Mouse (Mus musculus): Measurements from ENCODE around the gene Mybphl. TPM values are rescaled to one million over a fixed set of nuclear protein-coding genes. Genes with fewer than 3 reads are reported as not detected.

Gene Mybphl
- total RNA-seq, 1 experiment, result not detected

DNA sequence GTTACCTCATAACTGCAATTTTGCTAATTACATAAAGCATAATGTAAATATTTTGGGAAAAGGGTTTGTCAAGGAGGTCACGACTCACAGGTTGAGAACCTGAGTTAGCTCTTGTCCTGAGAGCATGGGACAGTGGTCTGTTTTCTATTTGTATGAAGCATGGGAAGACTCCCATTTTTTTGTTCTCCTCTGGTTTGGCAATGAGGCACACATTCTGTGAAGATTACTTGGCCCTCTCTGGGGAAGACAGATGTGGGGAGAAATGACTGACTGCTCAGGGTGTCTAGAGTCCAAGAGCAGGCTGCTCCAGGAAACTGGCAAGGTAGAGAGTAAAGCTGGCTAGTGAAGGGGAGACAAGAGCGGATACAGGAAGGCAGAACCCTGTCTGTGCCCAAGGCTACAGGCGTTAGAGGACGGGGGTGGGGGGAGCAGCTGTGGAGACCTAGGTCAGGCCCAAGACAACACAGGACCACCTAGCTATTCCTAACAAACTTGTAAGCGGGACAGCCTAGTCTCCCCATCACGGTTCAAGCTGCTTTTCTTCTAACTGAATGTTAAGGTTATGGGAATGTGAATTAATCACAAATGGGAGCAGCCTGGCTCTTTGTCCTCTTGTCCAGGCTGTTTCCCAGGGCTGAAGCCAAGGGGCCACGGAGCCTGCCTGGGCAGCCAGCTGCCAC, 60.4 kb downstream of the Mybphl start:
- in situ Hi-C loops (cut with MboI; ENCODE audit: low sequenced_read_pairs in 2 of 2, unreplicated experiment in 2 of 2), result no loop called here
- H3K36me3 ChIP-seq (ENCODE audit: control insufficient read depth, insufficient read depth, low read length, poor library complexity, severe bottlenecking), result peaks cover 44% of the 10 kb centered on the region
- no peaks in the 10 kb centered on the region for H3K9me3 ChIP-seq (ENCODE audit: control insufficient read depth, insufficient read depth, low read depth, low read length)
- no peak overlapping the region for H3K4me3 ChIP-seq (ENCODE audit: insufficient read depth in 1 of 2, low read depth in 1 of 2, low read length in 2 of 2, poor library complexity in 1 of 2, severe bottlenecking in 1 of 2)
- TF ChIP-seq ZNF384 (IDR thresholded peaks at IDR 0.05; ENCODE audit: low read depth, low read length) (no peak), HCFC1 (IDR thresholded peaks at IDR 0.05; ENCODE audit: borderline replicate concordance, insufficient read depth, low read length) (no peak), MAFK (IDR thresholded peaks at IDR 0.05; ENCODE audit: insufficient read depth, low read depth, low read length) (no peak), CHD2 (IDR thresholded peaks at IDR 0.05; ENCODE audit: low read depth, low read length) (no peak), ZC3H11A (IDR thresholded peaks at IDR 0.05; ENCODE audit: borderline replicate concordance, low read depth, low read length) (no peak)
- H3K4me1 ChIP-seq (ENCODE audit: control insufficient read depth in 2 of 2, insufficient read depth in 2 of 2, low read length in 2 of 2, poor library complexity in 1 of 2), result peaks cover 2 to 16% of the 10 kb centered on the region in 2 experiments; a peak in 3 of 4 replicates
- DNase-seq (ENCODE audit: low read depth, low spot score), result no peak
- no peak overlapping the region for H3K27ac ChIP-seq (ENCODE audit: insufficient read depth, low read depth, low read length, poor library complexity, severe bottlenecking)
- H3K9ac ChIP-seq (ENCODE audit: insufficient read depth, low read depth, low read length, poor library complexity, severe bottlenecking), result no peak overlapping the region

DNA sequence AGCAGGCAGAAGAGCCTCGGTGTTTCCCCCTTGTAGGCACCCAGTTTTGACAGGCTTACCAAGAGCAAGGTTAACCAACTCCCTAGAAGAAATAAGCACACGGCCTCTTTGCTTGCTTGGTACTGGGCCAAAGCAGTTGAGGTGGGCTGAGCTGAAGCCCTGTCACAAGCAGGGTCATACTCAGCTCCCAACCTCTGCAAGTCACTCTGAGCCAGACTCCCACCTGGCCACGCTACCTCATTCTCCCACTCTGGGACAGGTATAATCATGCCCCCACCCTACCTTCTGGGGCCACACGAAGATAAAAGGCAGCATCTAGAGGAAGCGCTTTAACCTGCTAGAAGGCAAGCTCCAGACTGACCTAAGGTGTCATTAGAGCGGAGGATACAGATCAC, 60.9 kb downstream of the Mybphl start:
- Histone ChIP-seq H3K27ac (ENCODE audit: insufficient read depth, low read depth, low read length, poor library complexity, severe bottlenecking) (no peak overlapping the region), H3K36me3 (ENCODE audit: control insufficient read depth, insufficient read depth, low read length, poor library complexity, severe bottlenecking) (peaks cover 47% of the 10 kb centered on the region), H3K4me3 (ENCODE audit: insufficient read depth in 1 of 2, low read depth in 1 of 2, low read length in 2 of 2, poor library complexity in 1 of 2, severe bottlenecking in 1 of 2) (no peak overlapping the region), H3K9ac (ENCODE audit: insufficient read depth, low read depth, low read length, poor library complexity, severe bottlenecking) (no peak overlapping the region), H3K4me1 (ENCODE audit: control insufficient read depth in 2 of 2, insufficient read depth in 2 of 2, low read length in 2 of 2, poor library complexity in 1 of 2) (peaks cover 2 to 16% of the 10 kb centered on the region in 2 experiments; a peak in 3 of 4 replicates), H3K9me3 (ENCODE audit: control insufficient read depth, insufficient read depth, low read depth, low read length) (no peaks in the 10 kb centered on the region)
- DNase-seq (ENCODE audit: low read depth, low spot score), result no peak
- in situ Hi-C loops (cut with MboI; ENCODE audit: low sequenced_read_pairs in 2 of 2, unreplicated experiment in 2 of 2), result no loop called here
- TF ChIP-seq ZNF384 (IDR thresholded peaks at IDR 0.05; ENCODE audit: low read depth, low read length), result no peak
- TF ChIP-seq HCFC1 (IDR thresholded peaks at IDR 0.05; ENCODE audit: borderline replicate concordance, insufficient read depth, low read length), result no peak
- TF ChIP-seq ZC3H11A (IDR thresholded peaks at IDR 0.05; ENCODE audit: borderline replicate concordance, low read depth, low read length), result no peak
- no peak for TF ChIP-seq MAFK (IDR thresholded peaks at IDR 0.05; ENCODE audit: insufficient read depth, low read depth, low read length)
- TF ChIP-seq CHD2 (IDR thresholded peaks at IDR 0.05; ENCODE audit: low read depth, low read length), result no peak

Other genes with a start within 250 kb of the Mybphl start
- 55.4 and 84.3 TPM in 2 replicates for gene Gnai3, start 218.8 kb upstream of the Mybphl start, total RNA-seq (2012; rRNA removed)
- 0.09 and 0.16 TPM in 2 replicates for gene Gpr61, start 210.0 kb upstream of the Mybphl start, total RNA-seq (2012; rRNA removed)
- gene Amigo1, start 178.6 kb upstream of the Mybphl start, total RNA-seq (2012; rRNA removed), result 2.1 and 5.5 TPM in 2 replicates
- gene Cyb561d1, start 163.7 kb upstream of the Mybphl start, total RNA-seq (2012; rRNA removed), result 2.2 and 3.9 TPM in 2 replicates
- 9.1 and 9.5 TPM in 2 replicates for gene Atxn7l2, start 154.0 kb upstream of the Mybphl start, total RNA-seq (2012; rRNA removed)
- gene Sypl2, start 138.3 kb upstream of the Mybphl start, total RNA-seq (2012; rRNA removed), result 0.62 and 1.6 TPM in 2 replicates
- gene Psma5, start 108.0 kb upstream of the Mybphl start, total RNA-seq (2012; rRNA removed), result 172 and 248 TPM in 2 replicates
- 21.2 and 30.5 TPM in 2 replicates for gene Sort1, start 80.8 kb upstream of the Mybphl start, total RNA-seq (2012; rRNA removed)
- 172 and 284 TPM in 2 replicates for gene Psrc1, start 18.9 kb downstream of the Mybphl start, total RNA-seq (2012; rRNA removed)
- gene Celsr2, start 50.6 kb downstream of the Mybphl start, total RNA-seq (2012; rRNA removed), result 7.9 and 15.6 TPM in 2 replicates
- gene Sars, start 80.3 kb downstream of the Mybphl start, total RNA-seq (2012; rRNA removed), result 204 and 236 TPM in 2 replicates
- 0.63 TPM in 1 of 2 replicates, not detected in the other for gene 1700013F07Rik, start 169.2 kb downstream of the Mybphl start, total RNA-seq (2012; rRNA removed)
- gene 5330417C22Rik, start 171.6 kb downstream of the Mybphl start, total RNA-seq (2012; rRNA removed), result 0.27 and 0.37 TPM in 2 replicates
- gene Tmem167b, start 197.6 kb downstream of the Mybphl start, total RNA-seq (2012; rRNA removed), result 21.1 and 21.8 TPM in 2 replicates
- gene Taf13, start 206.8 kb downstream of the Mybphl start, total RNA-seq (2012; rRNA removed), result 12.5 and 17.3 TPM in 2 replicates
- gene Wdr47, start 226.4 kb downstream of the Mybphl start, total RNA-seq (2012; rRNA removed), result 14.5 and 15.9 TPM in 2 replicates